8 mouse cellular contexts compared by ENCODE assay signal in the genomic region with DNA sequence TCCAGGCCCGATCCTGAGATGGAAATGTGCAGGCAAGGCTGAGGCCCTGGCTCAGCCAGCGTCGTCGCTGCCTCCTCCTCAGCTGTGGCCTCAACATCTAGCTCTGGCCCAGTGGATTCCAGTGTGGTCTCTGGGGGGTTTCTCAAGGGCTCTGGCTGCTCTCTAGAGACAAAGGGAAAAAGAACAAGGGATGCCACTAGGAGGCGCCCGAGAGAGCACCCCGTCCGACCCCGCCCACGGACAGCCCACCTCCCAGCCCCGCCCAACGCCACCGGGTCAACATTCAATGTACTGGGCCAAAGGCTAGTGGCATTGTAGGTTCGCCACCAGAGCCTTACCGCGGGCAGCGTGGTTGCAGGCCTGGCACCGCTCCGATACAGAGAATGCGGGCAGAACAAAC. TPM values are rescaled to one million over a fixed set of nuclear protein-coding genes. Genes with fewer than 3 reads are reported as not detected.
DNase-seq lines count a peak whose midpoint lies in the region; ATAC-seq lines count a peak whose summit lies in the region.

No protein-coding gene starts in this region.

- H3K27me3 ChIP-seq in midbrain, embryonic 11.5 days (ENCODE audit: control insufficient read depth, insufficient read depth, low read length), result no peaks in the 10 kb centered on the region
- no peaks in the 10 kb centered on the region for H3K27me3 ChIP-seq in splenic B cell, adult 2 months (ENCODE audit: control insufficient read depth, insufficient read depth, low read length, poor library complexity, severe bottlenecking)

- intact Hi-C loops in heart, postnatal 10 days (cut with DNase I), result no loop called here

- H3K36me3 ChIP-seq in midbrain, embryonic 11.5 days (ENCODE audit: control insufficient read depth, insufficient read depth, low read length), result peaks cover 29% of the 10 kb centered on the region
- no peaks in the 10 kb centered on the region for H3K36me3 ChIP-seq in splenic B cell, adult 2 months (ENCODE audit: control insufficient read depth, insufficient read depth, low read length, poor library complexity, severe bottlenecking)

- peak; percentile 41 for DNase-seq in cerebellum, adult 11-12 months
- no peak for DNase-seq in cerebellum, adult 11 months
- peak; percentile 40 for DNase-seq in MN1 (ENCODE audit: low spot score)
- peak; percentile 84 for DNase-seq in embryo, embryonic 10.5 days (ENCODE audit: low spot score)
- peak; percentile 68 to 85 for DNase-seq in heart, postnatal 10 days
- DNase-seq in large intestine, adult 2 months (ENCODE audit: low read depth, low spot score), result peak; percentile 40
- DNase-seq in midbrain, embryonic 11.5 days (ENCODE audit: low spot score, missing footprints), result peak; percentile 96
- DNase-seq in splenic B cell, adult 2 months (ENCODE audit: low read depth, low spot score), result peak; percentile 76

- no peak overlapping the region for H3K4me3 ChIP-seq in midbrain, embryonic 11.5 days (ENCODE audit: low read depth, low read length)

- no peak overlapping the region for H3K4me2 ChIP-seq in midbrain, embryonic 11.5 days

- no peaks in the 10 kb centered on the region for H3K4me1 ChIP-seq in midbrain, embryonic 11.5 days (ENCODE audit: control insufficient read depth, insufficient read depth, low read length)

- no peak overlapping the region for H3K9ac ChIP-seq in midbrain, embryonic 11.5 days (ENCODE audit: low read length)

- ATAC-seq in midbrain, embryonic 11.5 days (ENCODE audit: low FRiP score), result peak; percentile 57

- no peak overlapping the region for H3K27ac ChIP-seq in midbrain, embryonic 11.5 days (ENCODE audit: low read depth, low read length)

- no peaks in the 10 kb centered on the region for H3K9me3 ChIP-seq in midbrain, embryonic 11.5 days (ENCODE audit: control insufficient read depth, low read length)

- 22% methylated on average over 20 of the region's 20 CpGs for WGBS in large intestine, adult 2 months
- 15% methylated on average over 20 of the region's 20 CpGs for WGBS in midbrain, embryonic 11.5 days

RNA-seq across cellular contexts. Expression of gene Relt, which starts 16.3 kb away (rescaled TPM):
- 1 to 10 TPM; 4.0 to 4.6 TPM for total RNA-seq in heart, postnatal 10 days (2021)
- polyA plus RNA-seq in large intestine, adult 2 months (2012; rRNA removed), result 6.9 and 7.2 TPM in 2 replicates
- 1.7 and 2.2 TPM in 2 replicates for polyA plus RNA-seq in midbrain, embryonic 11.5 days (2014; fragmentation: Nextera tagmentation; extraction: Ambion mirVana)

RNA-seq across cellular contexts. Expression of gene Arhgef17, which starts 52.3 kb away (rescaled TPM):
- 10 to 100 TPM; 32.9 to 41.2 TPM for total RNA-seq in heart, postnatal 10 days (2021)
- 5.0 and 6.5 TPM in 2 replicates for polyA plus RNA-seq in large intestine, adult 2 months (2012; rRNA removed)
- 6.8 and 6.9 TPM in 2 replicates for polyA plus RNA-seq in midbrain, embryonic 11.5 days (2014; fragmentation: Nextera tagmentation; extraction: Ambion mirVana)
